Mouse (Mus musculus) lung, embryonic 16.5 days (tissue): Measurements from ENCODE around the gene Olfr695. TPM values are rescaled to one million over a fixed set of nuclear protein-coding genes. Genes with fewer than 3 reads are reported as not detected.
"Not testable (repeated sequence)": the region's sequence is repeated elsewhere in the genome, so short reads cannot be mapped to it uniquely, and the experiment has no call there.

Source experiments
- ATAC-seq: fragments of 200-750 bp; cut with Nextera tagmentation; 2 replicates; pipeline ENCODE4 v1.8.0; 2017; ENCODE audit warnings: low read depth, mild to moderate bottlenecking, moderate library complexity
- H3K27ac ChIP-seq: fragments of 300-500 bp; sonication (generic); 2 replicates; pipeline ENCODE4 v1.5.1; 2014; ENCODE audit warnings: mild to moderate bottlenecking, control low read depth, low read length
- H3K27me3 ChIP-seq: fragments of 300-500 bp; sonication (generic); 2 replicates; pipeline ENCODE4 v1.6.1; 2014; ENCODE audit warnings: low read depth, low read length, mixed read lengths; ENCODE audit not compliant: control insufficient read depth, insufficient read depth
- H3K36me3 ChIP-seq: fragments of 300-500 bp; sonication (generic); 2 replicates; pipeline ENCODE4 v1.6.1; 2014; ENCODE audit warnings: low read length; ENCODE audit not compliant: control insufficient read depth, insufficient read depth
- H3K4me1 ChIP-seq: fragments of 300-500 bp; sonication (generic); replicated peaks from 2 replicates; pipeline ENCODE4 v1.6.1; 2014; ENCODE audit warnings: low read length, mixed read lengths; ENCODE audit not compliant: control insufficient read depth, insufficient read depth
- H3K4me2 ChIP-seq: fragments of 300-500 bp; sonication (generic); 2 replicates; pipeline ENCODE4 v1.6.1; 2014; ENCODE audit warnings: low read depth, low read length, control low read depth
- H3K4me3 ChIP-seq: fragments of 300-500 bp; sonication (generic); 2 replicates; pipeline ENCODE4 v1.5.1; 2014; ENCODE audit warnings: mild to moderate bottlenecking, low read length, control low read depth
- H3K9ac ChIP-seq: fragments of 300-500 bp; sonication (generic); 2 replicates; pipeline ENCODE4 v1.6.1; 2014; ENCODE audit warnings: low read length, control low read depth
- H3K9me3 ChIP-seq: fragments of 300-500 bp; sonication (generic); 2 replicates; pipeline ENCODE4 v1.6.1; 2016; ENCODE audit warnings: low read length; ENCODE audit not compliant: control insufficient read depth
- WGBS: fragments of 180-500 bp; shearing (Covaris S2); extraction: QIAGEN DNeasy Blood & Tissue Kit; methylation state at CpG from one replicate; pipeline ENCODE4 v1.1.7; 2014; 5-methylcytosine and 5-hydroxymethylcytosine counted together
- polyA plus RNA-seq: library from polyadenylated mRNA; unstranded; fragments of >200 nt; fragmentation: Nextera tagmentation; extraction: Ambion mirVana; gene quantifications from 2 replicates; pipeline ENCODE4 v1.2.1, GENCODE M21; 2015

The Olfr695 gene
- not detected in 2 replicates for polyA plus RNA-seq

DNA sequence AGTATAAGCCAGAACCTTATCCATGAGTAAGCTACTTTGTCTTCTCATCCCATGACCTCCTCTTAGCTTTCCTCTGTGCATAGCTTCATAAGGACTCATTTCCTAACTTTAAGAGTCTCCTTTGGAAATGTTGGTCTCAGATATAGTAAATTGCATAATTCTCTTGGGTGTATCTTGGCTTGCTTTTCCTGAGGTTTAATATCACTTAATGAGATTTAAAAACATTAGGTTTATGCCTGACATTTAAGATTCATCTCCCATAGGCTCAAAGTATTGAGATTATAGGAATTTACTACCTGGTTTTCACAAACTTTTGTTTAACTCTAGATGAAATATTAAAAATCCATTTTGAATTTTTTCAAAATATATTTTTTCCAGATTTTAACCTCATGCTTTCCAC is at the start of gene Olfr695:
TSS of gene Olfr695 (minus strand) at position 101 of the 400 bp plus-strand sequence.
- Histone ChIP-seq H3K27me3 (no peaks in the 10 kb centered on the region), H3K4me2 (no peak within 1 kb of the TSS), H3K9ac (no peak within 1 kb of the TSS), H3K4me1 (no peaks in the 10 kb centered on the region), H3K9me3 (no peaks in the 10 kb centered on the region), H3K36me3 (no peaks in the 10 kb centered on the region), H3K4me3 (no peak within 1 kb of the TSS), H3K27ac (no peak within 1 kb of the TSS)
- no peak for ATAC-seq

DNA sequence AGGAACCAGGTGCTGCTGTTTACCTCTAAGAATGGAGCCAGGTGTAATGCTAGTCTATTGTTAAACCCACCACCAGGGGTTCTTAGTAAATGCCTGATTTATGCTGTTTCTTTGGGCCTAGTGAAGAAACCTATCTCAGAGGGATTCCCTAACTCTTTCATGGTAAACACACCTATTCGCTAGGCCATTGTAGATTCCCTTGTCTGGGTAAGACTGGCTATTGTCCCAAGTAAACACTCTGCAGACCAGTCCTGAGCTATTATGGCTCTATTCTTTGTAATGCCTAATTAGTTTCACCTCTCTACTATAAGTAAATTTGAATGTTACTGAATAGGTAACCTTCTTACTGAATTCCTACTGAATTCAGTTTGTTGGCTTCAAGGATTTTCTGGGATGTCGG is 44.8 kb upstream of the Olfr695 start:
- not testable (repeated sequence) for H3K4me2 ChIP-seq, H3K4me1 ChIP-seq, ATAC-seq, H3K36me3 ChIP-seq, H3K27ac ChIP-seq, H3K9ac ChIP-seq, H3K27me3 ChIP-seq, H3K4me3 ChIP-seq, H3K9me3 ChIP-seq
- WGBS: 81% methylated on average over 2 of the region's 2 CpGs

DNA sequence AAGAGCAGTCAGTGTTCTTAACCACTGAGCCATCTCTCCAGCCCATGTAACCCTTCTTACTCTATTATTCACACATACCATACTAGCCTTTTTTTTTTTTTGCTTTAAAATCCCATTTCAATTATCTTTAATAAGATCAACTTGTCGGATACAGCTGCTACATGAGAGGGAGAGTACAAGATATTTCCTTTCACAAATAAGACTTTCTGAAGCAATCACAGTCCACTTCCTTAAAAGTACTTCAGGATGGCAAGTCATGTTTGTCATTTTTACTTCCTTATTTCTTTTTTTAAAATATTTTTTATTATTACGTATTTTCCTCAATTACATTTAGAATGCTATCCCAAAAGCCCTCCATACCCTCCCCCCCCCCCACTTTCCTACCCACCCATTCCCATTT is 42.6 kb upstream of the Olfr695 start:
- peaks cover 2% of the 10 kb centered on the region for H3K9me3 ChIP-seq
- no peak for ATAC-seq
- 89% methylated on average over 2 of the region's 2 CpGs for WGBS

DNA sequence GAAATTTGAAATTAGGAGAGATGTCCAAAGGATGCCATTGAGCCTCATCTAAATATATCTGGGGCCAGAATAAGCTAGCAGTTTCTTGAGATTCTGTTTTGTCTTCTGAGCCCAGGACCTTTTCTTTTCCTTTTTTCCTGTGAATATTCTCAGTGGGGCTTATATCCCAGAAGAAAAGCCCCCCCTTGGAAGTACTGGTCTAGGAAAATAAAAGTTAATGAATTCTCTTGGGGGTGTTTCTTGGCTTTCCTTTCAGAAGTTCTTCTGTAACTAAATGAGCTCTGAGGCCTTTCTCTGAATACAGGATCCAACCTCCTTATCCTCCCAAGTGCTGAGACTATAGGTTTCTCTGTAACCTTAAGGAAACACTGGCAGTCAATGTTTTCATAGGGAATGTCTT is 39.1 kb upstream of the Olfr695 start, which contains the start of gene Olfr698:
TSS of gene Olfr698 (minus strand) at position 101 of the 400 bp plus-strand sequence.
- Histone ChIP-seq H3K9me3 (no peaks in the 10 kb centered on the region; the same call in 1 of the 2 replicates), H3K4me2 (no peak within 1 kb of the TSS), H3K36me3 (no peaks in the 10 kb centered on the region), H3K4me3 (no peak within 1 kb of the TSS), H3K27ac (no peak within 1 kb of the TSS), H3K4me1 (no peaks in the 10 kb centered on the region), H3K27me3 (no peaks in the 10 kb centered on the region), H3K9ac (no peak within 1 kb of the TSS)
- no peak for ATAC-seq

More for the DNA sequence above, 42.6 kb upstream of the Olfr695 start:
- H3K4me1 ChIP-seq: no peaks in the 10 kb centered on the region
- H3K9ac ChIP-seq: no peak overlapping the region
- no peak overlapping the region for H3K27ac ChIP-seq
- H3K4me3 ChIP-seq: no peak overlapping the region
- no peaks in the 10 kb centered on the region for H3K27me3 ChIP-seq
- no peak overlapping the region for H3K4me2 ChIP-seq
- H3K36me3 ChIP-seq: no peaks in the 10 kb centered on the region

DNA sequence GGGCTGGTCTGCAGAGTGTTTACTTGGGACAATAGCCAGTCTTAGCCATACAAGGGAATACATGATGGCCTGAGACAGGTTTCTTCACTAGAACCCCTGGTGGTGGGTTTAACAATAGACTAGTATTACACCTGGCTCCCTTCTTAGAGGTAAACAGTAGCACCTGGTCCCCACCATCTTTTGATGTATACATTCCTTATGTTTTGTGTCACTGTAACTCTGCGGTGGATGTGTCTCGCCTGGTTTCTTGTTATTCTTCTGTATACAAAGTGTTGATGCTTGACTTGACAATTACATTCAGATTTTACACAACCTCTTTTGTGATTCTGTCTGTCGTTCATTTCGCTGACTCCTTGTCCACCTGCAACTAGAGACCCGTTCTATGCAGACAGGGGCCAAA is 29.6 kb upstream of the Olfr695 start:
- 85% methylated on average over 5 of the region's 5 CpGs for WGBS
- no peak overlapping the region for H3K27ac ChIP-seq
- no peaks in the 10 kb centered on the region for H3K27me3 ChIP-seq
- no peaks in the 10 kb centered on the region for H3K9me3 ChIP-seq
- no peaks in the 10 kb centered on the region for H3K4me1 ChIP-seq
- ATAC-seq: no peak
- no peak overlapping the region for H3K4me2 ChIP-seq
- no peaks in the 10 kb centered on the region for H3K36me3 ChIP-seq
- no peak overlapping the region for H3K9ac ChIP-seq
- no peak overlapping the region for H3K4me3 ChIP-seq

DNA sequence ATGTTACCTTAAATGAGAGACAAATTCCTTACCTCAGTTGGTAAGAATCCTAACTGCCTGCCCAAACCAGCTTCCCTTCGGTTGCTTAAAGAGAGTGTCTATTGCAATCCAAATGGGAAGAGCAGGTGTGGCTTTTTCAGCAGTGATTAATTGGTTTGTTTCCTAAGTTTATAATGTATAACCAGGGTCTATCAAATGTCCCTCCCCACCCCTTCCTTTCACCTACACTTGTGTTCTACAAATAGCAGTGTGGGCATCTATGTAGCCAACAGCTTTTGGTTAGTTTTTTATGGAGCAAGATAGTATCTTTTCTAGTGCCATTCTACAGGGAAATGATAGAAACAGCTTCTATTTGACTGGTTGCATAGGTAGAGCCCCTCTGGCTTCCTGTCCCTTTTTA is 26.1 kb upstream of the Olfr695 start, which contains the start of gene Olfr697:
TSS of gene Olfr697 (minus strand) at position 101 of the 400 bp plus-strand sequence.
- H3K9ac ChIP-seq: no peak within 1 kb of the TSS
- 71% methylated on average over 1 of the region's 1 CpGs for WGBS
- no peaks in the 10 kb centered on the region for H3K9me3 ChIP-seq
- H3K36me3 ChIP-seq: no peaks in the 10 kb centered on the region
- no peak within 1 kb of the TSS for H3K4me3 ChIP-seq
- no peaks in the 10 kb centered on the region for H3K27me3 ChIP-seq
- ATAC-seq: no peak
- H3K4me2 ChIP-seq: no peak within 1 kb of the TSS
- no peaks in the 10 kb centered on the region for H3K4me1 ChIP-seq
- no peak within 1 kb of the TSS for H3K27ac ChIP-seq

DNA sequence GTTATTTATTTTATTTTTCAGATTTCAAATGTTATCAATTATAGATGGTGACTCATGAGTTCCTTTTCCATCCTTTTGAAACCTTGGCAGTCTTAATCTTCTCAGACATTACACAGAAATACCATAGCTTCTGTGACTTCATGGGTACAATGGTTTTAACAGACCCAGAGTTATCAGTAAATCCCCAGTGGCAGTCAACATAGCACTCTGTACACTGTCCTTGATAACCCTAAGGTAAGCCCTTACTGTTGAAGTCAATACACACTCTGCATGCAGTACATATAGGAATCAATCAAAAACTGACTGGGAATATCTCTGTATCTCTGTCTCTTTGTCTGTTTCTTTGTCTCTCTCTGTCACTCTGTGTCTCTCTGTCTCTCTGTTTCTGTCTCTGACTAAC is 20.8 kb upstream of the Olfr695 start:
- H3K9me3 ChIP-seq: no peaks in the 10 kb centered on the region; the same call in 1 of the 2 replicates
- no peak overlapping the region for H3K4me3 ChIP-seq
- no peak overlapping the region for H3K9ac ChIP-seq
- H3K4me1 ChIP-seq: no peaks in the 10 kb centered on the region
- ATAC-seq: no peak
- H3K27me3 ChIP-seq: no peaks in the 10 kb centered on the region
- no peak overlapping the region for H3K27ac ChIP-seq
- H3K36me3 ChIP-seq: no peaks in the 10 kb centered on the region
- no peak overlapping the region for H3K4me2 ChIP-seq

DNA sequence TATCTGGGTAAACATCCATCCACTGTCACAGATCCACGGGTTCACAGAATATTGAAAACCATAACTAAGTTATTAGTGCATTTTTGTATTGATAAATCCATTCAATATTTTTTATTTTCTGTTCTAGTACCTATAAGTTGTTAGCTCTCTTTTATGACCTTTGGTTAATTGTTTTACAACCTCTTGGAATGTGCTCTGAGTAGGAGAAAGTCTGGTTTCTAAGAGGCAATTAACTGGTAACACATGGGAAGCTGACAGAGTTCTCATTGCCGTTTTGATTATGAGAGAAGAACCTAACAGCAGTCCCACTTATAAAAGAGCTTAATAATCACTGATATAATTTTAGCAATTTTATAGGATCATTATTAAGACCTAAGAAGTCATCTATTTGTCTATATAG is 17.5 kb upstream of the Olfr695 start:
- no peaks in the 10 kb centered on the region for H3K36me3 ChIP-seq
- no peak overlapping the region for H3K4me2 ChIP-seq
- H3K27me3 ChIP-seq: no peaks in the 10 kb centered on the region
- no peak overlapping the region for H3K4me3 ChIP-seq
- H3K9ac ChIP-seq: no peak overlapping the region
- WGBS: 47% methylated on average over 2 of the region's 2 CpGs
- H3K9me3 ChIP-seq: no peaks in the 10 kb centered on the region; the same call in 1 of the 2 replicates
- ATAC-seq: no peak
- no peaks in the 10 kb centered on the region for H3K4me1 ChIP-seq
- H3K27ac ChIP-seq: no peak overlapping the region

DNA sequence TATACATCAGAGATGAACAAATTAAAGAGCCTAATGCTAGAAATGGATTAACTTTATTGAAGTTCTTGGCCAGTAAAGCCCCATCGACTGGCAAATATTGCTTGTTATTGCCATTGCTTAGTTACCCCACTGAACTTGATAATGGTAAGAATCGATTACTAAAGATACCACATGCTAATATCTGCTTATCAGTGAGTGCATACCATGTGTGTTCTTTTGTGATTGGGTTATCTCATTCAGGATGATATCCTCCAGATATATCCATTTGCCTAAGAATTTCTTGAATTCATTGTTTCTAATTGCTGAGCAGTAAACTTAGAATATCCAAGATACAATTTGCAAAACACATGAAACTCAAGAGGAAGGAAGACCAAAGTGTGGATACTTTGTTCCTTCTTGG is 9.5 kb upstream of the Olfr695 start:
- WGBS: 76% methylated on average over 2 of the region's 2 CpGs
- ATAC-seq: not testable (repeated sequence)

DNA sequence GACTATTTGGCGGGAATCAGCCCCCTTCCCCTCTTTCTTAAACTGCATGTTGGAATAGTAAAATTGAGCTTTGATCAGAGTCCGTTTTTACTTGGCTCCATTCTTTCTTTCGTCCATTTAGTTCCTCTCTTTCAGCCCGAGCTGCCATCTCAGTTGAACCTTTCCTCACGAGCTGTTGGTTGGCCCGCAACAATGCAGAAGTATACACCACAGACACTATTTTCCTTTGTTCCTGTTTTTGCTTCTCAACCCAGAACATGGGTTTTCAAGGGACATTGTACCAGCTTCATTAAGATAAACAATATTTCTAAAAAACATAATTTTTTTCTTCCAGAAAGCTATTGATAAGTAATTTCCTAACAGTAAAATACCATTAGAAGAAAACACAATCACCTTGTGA is 4.7 kb downstream of the Olfr695 start:
- no peak for ATAC-seq

More for the DNA sequence above, 9.5 kb upstream of the Olfr695 start:
- H3K27me3 ChIP-seq, H3K9ac ChIP-seq, H3K9me3 ChIP-seq, H3K4me3 ChIP-seq, H3K4me2 ChIP-seq, H3K36me3 ChIP-seq, H3K27ac ChIP-seq, H3K4me1 ChIP-seq: not testable (repeated sequence)

More for the DNA sequence above, 4.7 kb downstream of the Olfr695 start:
- Histone ChIP-seq H3K27me3 (no peaks in the 10 kb centered on the region), H3K4me2 (no peak overlapping the region), H3K4me1 (no peaks in the 10 kb centered on the region), H3K27ac (no peak overlapping the region), H3K36me3 (no peaks in the 10 kb centered on the region), H3K9me3 (no peaks in the 10 kb centered on the region), H3K9ac (no peak overlapping the region), H3K4me3 (no peak overlapping the region)
- 90% methylated on average over 6 of the region's 6 CpGs for WGBS
